Mouse (Mus musculus): ENCODE results near the gene Lonp2.

The Lonp2 gene

DNA sequence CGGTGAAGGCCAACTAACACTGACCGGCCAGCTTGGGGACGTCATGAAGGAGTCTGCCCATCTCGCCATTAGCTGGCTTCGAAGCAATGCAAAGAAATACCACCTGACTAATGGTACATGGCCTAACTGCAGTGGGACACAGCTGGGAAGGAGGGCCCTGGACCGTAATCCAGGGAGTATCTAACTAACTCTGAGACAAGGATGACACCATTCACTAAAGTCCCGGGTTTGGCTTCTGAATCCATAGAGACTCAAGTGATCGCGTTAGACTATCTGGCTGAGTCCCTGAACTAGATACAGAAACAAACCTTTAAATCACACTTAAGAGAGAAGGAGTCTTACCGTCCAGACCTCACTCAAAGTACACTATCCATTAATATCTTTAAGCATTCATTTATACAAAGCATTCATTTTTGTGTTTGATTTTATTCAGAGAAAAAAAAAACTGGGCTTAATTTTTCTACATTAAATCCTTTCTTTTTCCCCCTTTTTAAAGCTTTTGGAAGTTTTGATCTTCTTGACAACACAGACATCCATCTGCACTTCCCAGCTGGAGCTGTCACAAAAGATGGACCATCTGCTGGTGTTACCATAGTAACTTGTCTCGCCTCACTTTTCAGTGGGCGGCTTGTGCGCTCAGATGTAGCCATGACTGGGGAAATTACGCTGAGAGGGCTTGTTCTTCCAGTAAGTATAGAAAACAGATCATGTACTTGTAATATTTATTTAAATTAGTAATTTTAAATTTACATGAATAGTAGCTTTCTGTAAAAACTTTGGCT lies 89.8 kb downstream of the Lonp2 start:
- peak; percentile 59 to 65 for DNase-seq (ENCODE audit: low spot score in 2 of 2)

DNA sequence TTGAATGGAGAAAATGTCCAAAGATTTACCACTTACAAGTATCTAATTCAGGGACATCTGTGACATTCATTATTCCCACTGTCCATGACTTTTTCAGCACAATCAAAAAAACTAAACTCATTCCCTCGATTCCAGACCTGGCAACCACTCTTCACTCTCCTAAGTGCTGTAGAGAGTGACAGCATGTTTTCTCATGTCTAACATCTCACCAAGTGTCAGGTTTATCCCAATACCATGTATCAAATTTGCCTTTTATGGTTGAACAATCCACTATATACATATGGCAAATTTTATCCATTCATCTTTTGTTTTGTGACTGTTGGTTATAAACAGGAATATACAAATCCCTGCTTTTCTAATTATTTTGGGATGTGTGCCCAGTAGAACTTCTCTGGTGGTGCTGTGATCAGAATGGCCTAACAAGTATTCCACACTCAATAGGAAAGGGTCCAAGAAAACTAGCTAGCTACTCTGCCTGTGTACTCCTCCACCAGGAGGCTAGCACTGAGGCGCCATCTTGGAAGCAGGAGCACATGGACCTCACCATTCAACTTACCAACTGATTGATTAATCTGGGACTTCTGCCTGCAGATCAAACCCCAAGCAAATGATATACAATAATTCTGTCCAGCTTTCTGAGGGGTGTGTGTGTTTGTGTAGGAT lies 94.6 kb downstream of the Lonp2 start:
- no peak for DNase-seq (ENCODE audit: low spot score in 2 of 2)

DNA sequence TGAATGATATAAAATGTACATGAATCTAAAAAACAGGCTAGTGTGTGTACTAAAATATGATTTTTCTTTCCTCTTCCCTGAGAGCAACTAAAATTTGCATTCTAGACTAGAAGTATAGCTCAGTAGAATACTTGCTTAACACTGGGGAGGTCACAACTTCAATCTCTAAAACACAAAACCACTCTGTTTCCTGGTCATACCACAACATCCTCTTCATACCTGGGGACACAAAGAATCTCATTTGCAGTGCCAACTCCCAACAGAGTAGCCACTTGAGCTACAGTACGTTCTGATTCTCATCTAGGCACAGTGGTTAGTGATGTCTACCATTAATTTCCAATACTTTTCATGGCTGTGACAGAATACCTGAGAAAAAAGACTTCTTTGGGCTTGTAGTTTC lies 95.5 kb downstream of the Lonp2 start:
- DNase-seq (ENCODE audit: low spot score in 2 of 2): no peak

DNA sequence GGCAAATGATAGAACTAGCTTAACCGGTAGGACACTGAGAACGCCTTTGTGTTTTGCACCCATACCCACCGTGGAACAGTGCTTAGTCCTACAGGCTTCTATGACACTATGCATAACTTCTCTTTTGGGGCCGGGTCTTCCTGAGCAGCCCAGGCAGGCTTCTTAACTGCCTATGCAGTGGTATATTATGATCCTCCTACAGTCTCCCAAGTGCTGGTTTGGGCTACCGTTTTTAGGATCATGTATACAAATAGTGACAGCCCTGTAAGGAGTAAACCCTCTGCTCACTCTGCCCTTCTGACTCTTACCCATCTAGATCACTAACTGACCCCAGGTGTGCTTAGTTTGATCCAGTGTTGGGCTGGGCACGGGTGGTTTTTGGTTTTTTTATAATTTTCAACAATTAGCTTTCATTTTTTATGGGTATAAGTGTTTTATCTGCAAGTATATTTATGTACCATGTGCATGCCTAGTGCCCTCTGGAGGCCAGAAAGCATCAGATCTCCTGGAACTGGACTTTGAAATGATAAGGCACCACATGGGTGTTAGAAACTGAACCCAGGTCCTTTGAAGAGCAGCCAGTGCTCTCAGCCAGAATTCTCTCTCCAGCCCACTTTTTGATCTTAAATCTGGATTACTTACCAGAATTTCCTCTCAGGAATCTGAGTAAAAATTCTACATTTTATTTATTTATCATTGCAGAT lies 97.1 kb downstream of the Lonp2 start:
- no peak for DNase-seq (ENCODE audit: low spot score in 2 of 2)

DNA sequence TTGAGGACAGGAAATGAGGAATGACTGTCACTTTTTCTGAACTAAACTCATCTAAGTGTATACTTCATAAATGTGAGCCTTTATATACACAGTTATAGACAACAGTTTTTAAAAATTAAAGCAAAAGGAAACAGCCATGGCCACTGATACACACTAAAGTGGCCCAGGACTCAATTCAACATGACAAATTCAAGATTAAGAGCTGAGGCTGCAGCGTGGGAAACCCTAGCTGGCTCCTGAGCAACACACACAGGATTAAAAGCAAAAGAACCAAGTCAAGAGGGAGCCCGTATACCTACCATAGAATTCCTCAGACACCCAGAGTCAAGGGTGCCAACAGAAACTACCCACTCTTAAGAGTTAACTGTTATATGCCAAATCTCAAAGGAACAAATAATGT lies 97.6 kb downstream of the Lonp2 start:
- no peak for DNase-seq (ENCODE audit: low spot score in 2 of 2)

DNA sequence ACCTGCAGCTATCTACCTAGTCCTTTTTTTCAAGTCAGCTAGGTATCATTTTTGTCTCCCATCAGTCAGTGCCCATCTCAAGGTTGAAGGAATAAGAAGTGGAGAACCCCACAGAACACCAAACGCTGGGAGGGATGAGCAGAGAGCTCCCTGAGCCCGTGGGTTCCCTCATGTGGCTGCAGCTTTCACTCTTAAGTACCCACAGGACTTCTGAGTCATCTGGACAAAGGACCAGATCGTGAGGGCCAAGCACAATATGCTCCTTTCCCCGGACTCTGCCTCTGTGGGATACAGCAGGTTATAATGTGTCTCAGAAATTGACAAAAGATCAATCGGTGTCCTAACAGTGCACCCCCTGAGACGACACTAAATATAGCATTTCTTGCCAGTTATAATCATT lies 103.1 kb downstream of the Lonp2 start:
- DNase-seq (ENCODE audit: low spot score in 2 of 2): no peak

DNA sequence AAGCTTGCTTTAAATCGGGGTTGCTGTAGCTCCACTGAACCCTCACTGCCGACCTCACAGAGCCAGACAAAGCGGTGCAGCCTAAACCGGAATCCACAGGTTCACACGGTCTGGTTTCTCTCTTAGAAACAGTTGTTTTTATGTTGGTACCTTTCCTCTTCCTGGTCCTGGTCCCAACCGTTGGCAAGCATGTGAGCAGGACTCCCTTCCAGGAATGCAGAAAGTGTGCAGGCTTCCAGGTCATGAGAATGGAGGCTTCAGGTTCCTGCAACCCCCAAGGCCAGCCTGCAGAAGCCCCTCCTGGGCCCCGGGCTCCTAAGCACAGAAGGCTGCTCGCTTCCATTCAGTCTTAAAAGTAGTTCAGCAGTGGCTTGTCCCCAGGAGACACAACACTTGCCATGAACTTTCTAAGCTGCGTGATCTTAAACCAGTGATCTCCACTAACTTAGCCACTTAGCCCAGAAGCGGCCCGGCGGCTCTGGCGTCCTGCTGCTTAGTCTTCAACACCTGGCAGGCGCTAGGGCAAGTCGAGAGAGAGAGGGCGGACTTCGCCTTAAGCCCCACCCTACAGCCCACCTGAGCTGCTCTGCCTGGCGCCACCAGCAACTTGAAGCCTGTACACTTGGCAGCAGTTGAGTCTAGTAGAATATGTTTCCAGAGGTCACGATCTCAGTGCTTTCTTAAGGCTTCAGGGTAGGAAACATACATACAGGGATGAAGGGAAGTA lies 104.5 kb downstream of the Lonp2 start:
- DNase-seq (ENCODE audit: low spot score in 2 of 2): no peak

DNA sequence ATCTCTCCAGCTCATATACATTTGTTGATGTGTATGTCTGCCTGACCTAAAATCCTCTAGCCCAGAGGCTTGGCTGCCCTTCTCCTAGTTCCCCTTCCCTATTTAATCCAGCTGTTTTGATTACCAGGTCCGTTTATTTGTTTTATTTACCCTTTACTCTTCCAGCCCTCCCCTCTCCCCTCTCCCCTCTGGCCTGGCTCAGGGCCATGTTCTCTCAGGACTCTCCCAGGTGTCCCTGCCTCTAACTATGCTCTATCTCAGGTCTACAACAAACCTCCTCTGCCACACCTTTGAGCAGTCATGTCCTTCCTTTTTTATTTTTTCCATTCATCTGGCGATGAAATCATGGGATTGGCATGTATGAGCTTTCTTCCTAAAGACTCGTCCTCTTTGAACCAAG lies 106.5 kb downstream of the Lonp2 start:
- no peak for DNase-seq (ENCODE audit: low spot score in 2 of 2)

DNA sequence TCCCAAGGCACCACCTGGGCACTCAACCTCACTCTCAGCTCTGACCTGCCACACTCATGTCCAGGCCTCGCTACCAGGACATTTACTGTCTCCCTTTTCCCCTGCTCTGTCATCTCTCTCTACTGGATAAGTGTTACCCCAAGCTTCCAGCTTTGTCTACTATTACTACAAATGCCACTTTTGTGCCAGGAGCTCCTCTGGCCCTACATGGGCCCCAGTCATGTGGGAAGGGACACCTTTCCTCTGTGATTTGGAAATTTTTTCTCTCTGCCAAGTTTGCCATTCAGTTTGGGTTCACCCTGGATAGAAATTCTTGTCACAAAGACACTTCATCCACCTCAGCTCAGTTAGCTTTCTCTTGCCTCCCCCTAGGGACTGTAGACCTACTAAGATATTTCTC lies 107.0 kb downstream of the Lonp2 start:
- DNase-seq (ENCODE audit: low spot score in 2 of 2): no peak

DNA sequence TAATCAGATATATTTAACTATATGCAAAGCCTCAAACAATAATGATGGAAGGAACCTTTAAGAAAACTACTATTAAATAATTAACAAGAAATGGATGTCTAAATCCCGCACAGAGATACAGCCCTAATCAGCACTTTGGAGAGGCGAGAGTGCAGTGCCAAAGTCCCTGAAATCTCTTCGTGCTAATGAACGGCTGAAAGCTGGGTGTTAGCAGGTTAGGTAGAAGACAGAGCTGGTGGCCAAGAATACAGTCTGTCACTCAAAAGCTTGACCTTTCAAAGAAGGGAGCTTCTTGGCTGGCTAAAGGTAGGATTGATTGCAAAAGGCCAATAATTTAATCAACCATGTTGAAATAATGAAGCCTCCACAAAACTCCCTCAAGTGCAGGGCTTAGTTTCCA lies 110.3 kb downstream of the Lonp2 start:
- DNase-seq (ENCODE audit: low spot score in 2 of 2): no peak

DNA sequence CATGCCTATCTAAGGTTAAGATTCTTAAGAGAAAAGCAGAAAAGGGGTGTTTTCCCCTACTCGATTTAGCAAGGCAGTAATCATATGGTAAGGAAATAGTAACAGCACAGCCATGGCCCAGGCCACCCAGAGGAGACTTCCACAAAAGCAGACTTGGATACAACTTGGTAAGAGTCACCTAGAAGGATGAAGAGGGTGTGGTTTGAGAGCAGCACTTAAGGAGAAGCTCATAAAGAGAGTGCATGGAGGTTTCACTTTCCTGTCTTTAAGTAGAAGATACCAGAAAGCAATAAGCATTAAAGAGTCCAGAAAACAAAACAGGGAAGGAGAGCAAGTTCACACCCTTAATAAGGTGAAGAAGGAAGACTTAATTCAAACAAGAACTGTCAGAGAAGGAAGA lies 111.1 kb downstream of the Lonp2 start:
- DNase-seq (ENCODE audit: low spot score in 2 of 2): no peak

DNA sequence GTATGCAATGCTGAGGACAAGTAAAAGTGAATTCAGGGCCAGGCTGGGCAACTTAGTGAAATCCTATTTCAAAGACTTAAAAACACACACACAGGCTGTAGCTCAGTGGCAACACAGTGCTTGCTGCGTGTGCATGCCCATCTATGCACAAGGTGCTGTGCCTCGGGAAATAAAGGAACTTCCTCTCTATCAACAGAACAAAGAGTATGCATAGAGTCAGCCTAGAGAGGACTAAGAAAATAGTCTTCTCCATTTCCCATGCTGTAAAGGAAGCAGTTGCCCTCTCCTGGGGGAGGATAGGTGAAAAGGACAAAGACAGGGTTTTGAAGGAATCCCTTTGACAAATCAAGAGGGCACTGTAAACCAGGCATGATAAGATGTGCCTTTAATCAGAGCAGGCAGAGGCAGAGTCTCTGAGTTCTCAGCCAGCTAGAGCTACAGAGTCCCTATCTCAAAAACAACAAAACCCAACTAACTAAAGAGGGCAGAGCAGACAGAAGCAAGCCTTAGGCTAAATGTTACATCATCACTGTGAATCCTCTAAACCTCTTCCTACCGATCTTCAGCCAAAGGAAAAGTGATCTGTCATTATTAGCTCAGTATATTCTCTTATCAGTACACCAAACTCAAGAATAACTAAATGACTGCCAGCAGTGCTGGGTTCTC lies 111.7 kb downstream of the Lonp2 start:
- DNase-seq (ENCODE audit: low spot score in 2 of 2): no peak

DNA sequence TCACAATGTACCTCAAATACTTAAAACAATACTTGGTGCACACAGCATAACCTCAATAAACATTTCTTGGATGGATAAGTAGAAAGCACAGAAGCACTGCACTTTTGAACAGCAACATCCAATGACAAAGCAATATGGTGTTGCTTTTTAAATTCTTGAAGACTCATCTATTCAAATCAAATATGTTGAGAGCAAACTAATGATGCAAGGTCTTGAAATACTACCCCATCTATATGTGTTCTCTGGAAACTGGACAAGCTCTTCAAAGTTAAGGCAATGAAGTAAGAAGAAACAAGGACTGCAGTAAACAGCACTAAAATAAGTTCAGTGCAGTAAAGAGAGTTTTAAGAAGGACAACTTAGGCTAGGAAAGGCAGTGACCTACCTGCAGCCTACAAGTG lies 117.1 kb downstream of the Lonp2 start:
- DNase-seq (ENCODE audit: low spot score in 2 of 2): no peak

DNA sequence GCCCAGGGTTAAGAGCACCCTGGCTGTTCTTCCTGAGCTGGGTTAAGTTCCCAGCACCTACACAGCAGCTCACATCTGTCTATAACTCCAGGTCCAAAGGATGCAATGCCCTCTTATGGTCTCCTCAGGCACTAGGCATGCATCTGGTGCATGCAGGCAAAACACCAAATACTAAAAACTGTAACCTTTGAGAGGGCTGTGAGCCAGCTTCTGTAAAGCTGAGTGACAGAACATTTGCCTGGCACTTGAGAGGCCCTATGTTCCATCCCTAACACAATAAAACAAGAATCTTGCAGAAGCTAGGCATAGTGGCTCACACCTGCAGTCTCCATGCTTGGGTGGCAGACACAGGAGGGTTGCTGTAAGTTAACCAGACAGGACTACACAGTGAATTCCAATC lies 117.8 kb downstream of the Lonp2 start:
- DNase-seq (ENCODE audit: low spot score in 2 of 2): no peak

DNA sequence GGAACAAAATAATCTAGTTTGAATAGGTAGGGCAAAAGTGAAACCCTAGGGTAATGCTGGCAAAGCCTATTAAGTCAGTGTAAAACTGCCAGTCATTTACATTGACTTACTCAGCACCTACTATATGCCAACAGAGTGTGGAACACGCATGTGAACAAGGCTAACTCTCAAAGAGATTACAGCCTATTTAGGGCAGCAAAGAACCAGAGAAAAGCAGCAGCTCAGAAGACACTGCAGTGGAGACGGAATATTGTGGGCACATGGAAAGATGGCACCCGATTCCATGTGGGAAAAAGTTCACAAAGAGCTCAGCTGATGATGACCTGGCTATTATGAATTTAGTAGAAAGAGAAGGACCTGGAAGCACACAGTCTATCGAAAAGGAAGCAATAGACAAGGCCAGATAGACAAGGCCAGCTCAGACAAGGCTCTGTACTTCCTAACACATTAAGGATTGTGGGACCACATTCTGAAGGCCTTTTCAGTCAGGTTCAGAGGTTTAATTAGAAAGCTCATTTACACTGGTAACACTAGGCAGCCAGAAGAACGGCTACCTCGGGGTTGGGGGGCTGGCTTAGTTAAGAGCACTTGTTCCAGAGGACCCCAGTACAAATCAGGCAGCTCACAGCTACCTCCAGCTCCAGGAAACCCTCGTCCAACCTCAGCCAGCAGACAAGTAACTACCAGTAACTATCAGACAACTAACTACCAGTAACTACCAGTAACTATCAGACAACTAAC lies 118.9 kb downstream of the Lonp2 start:
- DNase-seq (ENCODE audit: low spot score in 2 of 2): no peak

DNA sequence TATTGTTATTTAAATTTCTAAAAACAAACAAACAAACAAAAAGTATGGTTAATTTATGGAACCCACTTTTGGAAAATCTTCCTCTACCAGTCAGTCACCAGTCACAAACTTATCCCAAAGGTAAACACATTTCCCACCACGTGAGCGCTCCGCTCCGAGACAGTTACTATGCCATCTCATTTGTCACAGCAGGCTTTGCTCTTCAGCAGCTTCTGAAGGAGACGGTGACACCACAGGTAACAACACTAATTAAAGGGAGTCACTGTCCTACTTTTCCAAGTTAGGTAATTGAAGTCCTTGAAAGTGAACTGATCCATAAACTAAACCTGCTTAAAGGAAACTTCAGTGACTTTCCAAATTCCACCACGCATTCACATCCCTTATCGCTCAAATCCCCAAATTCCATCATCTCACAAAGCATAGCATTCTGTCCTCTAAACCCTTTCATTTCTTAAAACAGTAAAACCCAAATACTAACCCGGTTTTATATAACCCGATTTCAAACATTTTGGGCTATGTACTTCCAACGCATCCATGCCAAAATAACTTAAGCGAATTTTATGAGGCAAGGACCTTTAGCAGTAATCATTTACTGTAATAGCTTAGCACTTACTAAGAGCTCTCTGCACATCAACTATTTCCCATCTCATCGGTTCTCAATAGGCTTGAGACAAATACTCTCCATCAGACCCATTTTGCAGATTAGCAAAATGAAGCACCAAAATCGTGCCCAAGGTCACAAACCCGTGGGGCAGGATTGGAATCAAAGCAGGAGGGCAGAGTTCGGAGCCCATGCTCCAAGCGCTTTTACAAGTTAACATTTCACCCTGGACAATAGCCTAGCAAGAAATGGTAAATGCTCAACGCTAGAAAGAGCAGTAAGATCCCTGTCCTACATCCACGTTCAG lies 120.7 kb downstream of the Lonp2 start:
- no peak for DNase-seq (ENCODE audit: low spot score in 2 of 2)

DNA sequence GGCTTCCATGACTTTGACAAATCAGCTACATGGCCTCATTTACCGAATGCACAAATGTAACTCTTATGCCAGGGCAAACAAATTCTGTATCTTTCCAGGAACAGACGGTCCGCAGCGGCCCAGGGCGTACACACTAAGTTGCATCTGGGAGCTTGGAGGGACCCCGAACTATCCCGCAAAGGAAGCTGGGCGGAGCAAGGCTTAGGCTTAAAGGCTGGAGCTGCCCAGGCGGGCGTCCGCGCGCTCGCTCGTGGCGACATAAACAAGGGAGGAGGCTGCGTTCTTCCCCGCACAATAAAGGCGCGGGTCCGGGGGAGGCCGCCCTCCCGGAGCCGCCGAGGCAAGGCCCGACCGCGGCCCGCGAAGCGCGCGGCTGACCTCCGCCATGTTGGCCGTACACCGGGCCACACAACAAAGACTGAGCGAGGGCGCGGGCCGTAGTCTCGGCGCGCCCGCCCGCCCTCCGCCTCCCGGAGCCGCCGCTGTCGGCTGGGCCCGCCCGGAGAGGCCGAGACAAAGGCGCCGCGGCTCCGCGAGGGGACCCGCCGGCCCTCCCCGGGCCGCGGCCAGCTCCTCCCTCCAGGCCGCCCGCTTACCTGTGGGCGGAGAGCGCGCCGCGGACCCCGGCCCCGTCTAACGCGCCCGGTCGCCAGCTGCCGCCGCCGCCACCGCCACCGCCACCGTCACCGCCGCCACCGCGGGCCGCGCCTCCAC lies 121.5 kb downstream of the Lonp2 start, which contains the start of the genes Gm10638 and Siah1a:
Gene Gm10638, plus strand, starts transcription at position 479 of the 714 bp plus-strand sequence.
Gene Siah1a, minus strand, starts transcription at position 714 of the 714 bp plus-strand sequence.
- peak; percentile 39 to 60 for DNase-seq (ENCODE audit: low spot score in 2 of 2)

DNA sequence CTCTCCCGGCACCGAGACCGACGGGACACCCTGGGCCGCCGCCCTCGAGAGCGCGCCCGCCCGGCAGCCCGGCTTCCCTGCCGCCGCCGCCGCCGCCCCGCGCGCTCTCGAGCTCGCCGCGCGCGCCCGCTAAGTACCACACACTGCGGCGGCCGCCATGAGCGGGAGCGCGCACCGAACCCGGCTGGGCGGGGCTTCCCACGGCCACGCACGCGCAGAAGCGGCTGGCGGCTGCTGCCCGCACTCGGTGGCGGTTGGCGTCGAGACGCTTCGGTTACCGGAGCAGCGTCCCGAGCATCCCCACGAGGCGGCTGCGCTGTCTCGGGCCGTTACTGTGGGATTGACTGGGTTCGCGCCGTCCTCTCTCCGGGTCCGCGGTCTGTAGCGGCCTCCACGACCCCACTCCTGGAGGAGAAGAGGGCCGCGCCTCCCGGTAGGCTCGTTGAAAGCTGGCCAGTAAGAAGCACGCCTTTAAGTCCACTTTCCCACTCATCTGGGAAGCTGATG lies 122.1 kb downstream of the Lonp2 start:
- DNase-seq (ENCODE audit: low spot score in 2 of 2): peak; percentile 82 to 92

DNA sequence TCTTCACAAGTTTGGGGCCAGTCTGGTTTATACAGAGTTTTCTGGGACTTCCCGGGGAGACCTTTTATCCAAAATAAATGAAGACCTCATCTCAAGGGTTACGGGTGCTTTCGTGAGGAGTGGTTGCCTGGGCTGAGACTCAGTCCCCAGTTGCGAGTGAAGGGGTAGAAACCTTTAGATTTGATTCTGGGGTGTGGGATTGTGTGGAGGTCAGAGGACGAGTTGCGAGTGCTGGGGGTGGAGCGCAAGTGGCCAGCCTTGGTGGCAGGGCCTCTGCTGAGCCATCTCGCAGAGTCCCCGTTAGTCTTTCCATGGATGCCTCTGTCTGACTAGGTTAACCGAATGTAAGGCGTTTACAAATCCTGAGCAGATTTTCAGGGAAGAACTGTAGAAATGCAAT lies 122.7 kb downstream of the Lonp2 start:
- no peak for DNase-seq (ENCODE audit: low spot score in 2 of 2)
